Mouse (Mus musculus): ENCODE results near the gene Ptprk. TPM values are rescaled to one million over a fixed set of nuclear protein-coding genes. Genes with fewer than 3 reads are reported as not detected.

Gene Ptprk
- polyA plus RNA-seq, 1 experiment, result 6.0 TPM

DNA sequence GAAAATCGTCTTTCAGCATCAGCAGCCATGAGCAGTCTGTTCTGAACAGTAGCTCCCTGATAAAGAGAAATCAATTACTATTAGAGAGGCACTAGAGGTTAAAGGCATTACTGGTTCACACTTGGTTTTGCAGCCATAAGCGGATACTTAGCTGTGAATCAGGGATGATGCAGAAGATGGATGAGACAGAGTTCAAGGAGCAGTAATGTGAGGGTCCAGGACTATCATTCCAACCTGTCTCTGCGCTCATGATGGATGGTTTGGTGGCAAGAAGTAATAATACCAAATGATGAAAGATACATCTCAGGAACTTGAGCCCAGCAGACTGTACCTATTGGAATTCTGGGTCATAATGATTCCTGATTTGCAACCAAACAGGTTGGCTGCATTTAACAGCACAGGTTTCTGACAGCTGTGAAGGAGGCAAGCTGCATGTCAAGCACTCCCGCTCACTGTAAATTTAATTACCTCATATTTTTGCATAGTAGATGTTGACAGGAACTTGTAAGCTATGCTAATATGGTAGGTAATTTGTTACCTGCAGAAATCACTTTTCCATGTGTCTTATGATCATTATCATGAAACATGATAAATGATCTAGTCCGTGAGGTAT is 291.6 kb downstream of the Ptprk start:
- Histone ChIP-seq H3K4me3 (ENCODE audit: control insufficient read depth, insufficient read depth, low read length) (no peak overlapping the region), H3K4me1 (replicated peaks; ENCODE audit: control insufficient read depth, insufficient read depth, low read length) (no peaks in the 10 kb centered on the region), H3K36me3 (ENCODE audit: control insufficient read depth, insufficient read depth, low read length) (no peaks in the 10 kb centered on the region), H3K27me3 (ENCODE audit: control insufficient read depth, insufficient read depth, low read length) (no peaks in the 10 kb centered on the region), H3K27ac (ENCODE audit: control insufficient read depth, insufficient read depth, low read length) (no peak overlapping the region)
- WGBS, result 94% methylated on average over 5 of the region's 5 CpGs
- DNase-seq, result no peak
- TF ChIP-seq CTCF (IDR thresholded peaks at IDR 0.05; ENCODE audit: borderline replicate concordance, control insufficient read depth, extremely low read depth, insufficient read depth, low read length, poor library complexity) (no peak), POLR2A (IDR thresholded peaks at IDR 0.05; ENCODE audit: control insufficient read depth, extremely low read depth, insufficient read depth, low read length, poor library complexity) (no peak)

DNA sequence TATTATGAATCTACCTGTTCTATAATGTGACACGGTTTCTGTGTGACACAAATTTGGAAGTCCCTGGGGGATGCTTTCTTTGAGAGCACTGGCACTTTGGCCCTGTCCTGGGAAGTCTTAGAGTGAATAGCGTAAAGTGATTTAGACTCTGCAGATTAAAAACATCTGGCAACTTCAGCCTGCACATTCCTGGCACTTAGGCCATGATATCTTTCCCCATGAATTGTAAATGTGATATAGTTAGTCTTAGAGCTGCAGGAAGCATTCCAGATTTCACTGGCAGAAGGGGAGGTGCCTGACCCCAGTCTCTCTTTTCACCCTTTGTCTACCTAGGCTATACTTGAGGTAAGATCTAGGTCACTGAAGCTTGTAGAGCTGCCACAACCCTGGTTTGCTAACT is 295.2 kb downstream of the Ptprk start:
- 96% methylated on average over 2 of the region's 2 CpGs for WGBS
- TF ChIP-seq CTCF (IDR thresholded peaks at IDR 0.05; ENCODE audit: borderline replicate concordance, control insufficient read depth, extremely low read depth, insufficient read depth, low read length, poor library complexity), result no peak
- TF ChIP-seq POLR2A (IDR thresholded peaks at IDR 0.05; ENCODE audit: control insufficient read depth, extremely low read depth, insufficient read depth, low read length, poor library complexity), result no peak

DNA sequence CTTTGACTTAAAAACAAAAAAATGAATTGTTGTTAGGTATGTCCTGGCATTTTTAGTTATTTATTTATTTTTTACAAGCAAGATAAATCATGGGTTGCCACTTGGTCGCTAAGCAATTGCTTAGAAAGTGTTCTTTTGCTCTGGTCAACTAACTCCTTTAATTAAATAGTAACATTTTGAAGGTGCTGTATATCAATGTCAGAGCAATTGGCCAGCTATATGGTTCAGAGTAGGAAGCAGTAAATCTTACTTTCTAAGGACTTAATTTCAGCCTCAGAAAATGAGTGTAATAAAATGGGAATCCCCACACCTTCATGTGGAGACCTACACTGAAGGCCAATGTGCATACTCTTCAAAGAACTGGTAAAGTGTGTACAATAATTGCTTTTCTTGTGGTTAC is 300.3 kb downstream of the Ptprk start:
- no peak for DNase-seq
- 93% methylated on average over 1 of the region's 1 CpGs for WGBS
- H3K27me3 ChIP-seq (ENCODE audit: control insufficient read depth, insufficient read depth, low read length), result no peaks in the 10 kb centered on the region
- H3K4me1 ChIP-seq (replicated peaks; ENCODE audit: control insufficient read depth, insufficient read depth, low read length), result no peaks in the 10 kb centered on the region
- no peaks in the 10 kb centered on the region for H3K36me3 ChIP-seq (ENCODE audit: control insufficient read depth, insufficient read depth, low read length)
- no peak overlapping the region for H3K4me3 ChIP-seq (ENCODE audit: control insufficient read depth, insufficient read depth, low read length)
- TF ChIP-seq CTCF (IDR thresholded peaks at IDR 0.05; ENCODE audit: borderline replicate concordance, control insufficient read depth, extremely low read depth, insufficient read depth, low read length, poor library complexity) (no peak), POLR2A (IDR thresholded peaks at IDR 0.05; ENCODE audit: control insufficient read depth, extremely low read depth, insufficient read depth, low read length, poor library complexity) (no peak)
- H3K27ac ChIP-seq (ENCODE audit: control insufficient read depth, insufficient read depth, low read length), result no peak overlapping the region

More for the DNA sequence above, 295.2 kb downstream of the Ptprk start:
- no peak for DNase-seq
- Histone ChIP-seq H3K4me3 (ENCODE audit: control insufficient read depth, insufficient read depth, low read length) (no peak overlapping the region), H3K27me3 (ENCODE audit: control insufficient read depth, insufficient read depth, low read length) (no peaks in the 10 kb centered on the region), H3K36me3 (ENCODE audit: control insufficient read depth, insufficient read depth, low read length) (no peaks in the 10 kb centered on the region), H3K4me1 (replicated peaks; ENCODE audit: control insufficient read depth, insufficient read depth, low read length) (no peaks in the 10 kb centered on the region), H3K27ac (ENCODE audit: control insufficient read depth, insufficient read depth, low read length) (no peak overlapping the region)

DNA sequence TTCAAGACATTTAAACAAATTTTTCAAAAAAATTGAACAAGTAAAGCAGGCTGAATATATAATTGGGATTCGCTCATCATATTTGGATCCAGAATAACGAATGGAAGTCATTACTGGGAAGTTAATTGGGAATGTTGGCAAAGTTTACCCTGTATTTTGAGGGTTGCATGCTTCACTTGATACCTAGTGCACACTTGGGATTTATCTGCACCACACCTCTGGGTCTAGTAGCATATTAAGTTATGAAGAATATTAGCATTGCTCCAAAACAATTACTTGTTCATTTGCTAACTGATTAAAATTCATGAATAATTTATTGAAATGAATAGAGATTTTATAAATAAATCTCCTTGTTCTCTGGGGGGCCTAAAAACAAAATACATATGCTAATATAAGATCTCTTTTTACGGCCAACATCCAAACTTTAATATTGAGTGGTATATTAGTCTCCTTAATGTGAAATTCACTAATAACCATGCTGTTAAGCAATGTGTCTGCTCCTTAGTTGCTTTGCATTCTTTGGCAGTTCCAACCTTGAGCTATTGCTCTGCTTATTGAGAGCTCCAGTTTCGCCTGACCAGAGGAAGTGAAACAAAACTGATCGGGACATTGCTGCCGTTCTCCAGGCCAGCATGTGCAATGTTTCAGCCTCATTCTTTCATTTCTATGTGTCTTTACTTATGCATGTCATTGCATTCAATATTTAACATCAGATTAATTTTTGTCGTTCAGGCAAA is 305.3 kb downstream of the Ptprk start:
- no peak for DNase-seq
- H3K36me3 ChIP-seq (ENCODE audit: control insufficient read depth, insufficient read depth, low read length), result no peaks in the 10 kb centered on the region
- TF ChIP-seq CTCF (IDR thresholded peaks at IDR 0.05; ENCODE audit: borderline replicate concordance, control insufficient read depth, extremely low read depth, insufficient read depth, low read length, poor library complexity) (no peak), POLR2A (IDR thresholded peaks at IDR 0.05; ENCODE audit: control insufficient read depth, extremely low read depth, insufficient read depth, low read length, poor library complexity) (no peak)
- no peaks in the 10 kb centered on the region for H3K4me1 ChIP-seq (replicated peaks; ENCODE audit: control insufficient read depth, insufficient read depth, low read length)
- no peaks in the 10 kb centered on the region for H3K27me3 ChIP-seq (ENCODE audit: control insufficient read depth, insufficient read depth, low read length)
- WGBS, result 92% methylated on average over 7 of the region's 7 CpGs
- H3K4me3 ChIP-seq (ENCODE audit: control insufficient read depth, insufficient read depth, low read length), result no peak overlapping the region
- H3K27ac ChIP-seq (ENCODE audit: control insufficient read depth, insufficient read depth, low read length), result no peak overlapping the region

DNA sequence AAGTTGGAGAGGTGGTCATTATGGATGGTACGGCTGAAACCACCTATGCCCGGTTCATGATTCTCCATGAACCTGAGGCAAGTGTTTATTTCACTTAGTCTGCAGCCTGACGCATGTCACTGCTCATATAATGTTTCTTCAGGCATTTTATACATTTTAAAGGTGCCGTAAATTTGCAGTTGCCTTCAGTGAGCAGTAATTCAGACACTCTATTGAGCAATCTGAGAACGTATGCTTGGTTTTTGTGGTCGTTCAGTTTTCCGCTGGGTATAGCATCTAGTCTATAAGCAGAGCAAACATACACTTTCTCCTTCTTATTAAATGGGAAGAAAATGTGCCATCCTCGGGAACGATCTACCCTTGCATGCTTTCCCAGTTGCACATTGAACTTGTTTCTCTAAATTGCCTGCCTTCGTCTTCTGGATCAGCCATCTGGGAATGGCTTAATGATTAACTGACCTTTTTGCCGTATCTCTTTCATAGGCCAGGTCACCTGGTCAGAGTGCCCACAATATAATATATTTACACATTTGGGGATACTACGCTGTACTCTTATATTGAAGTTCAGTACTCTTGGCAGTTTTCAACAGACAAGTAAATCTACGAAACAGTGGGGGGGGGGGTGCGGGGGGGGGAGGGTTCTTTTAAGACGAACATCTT is 313.1 kb downstream of the Ptprk start:
- TF ChIP-seq CTCF (IDR thresholded peaks at IDR 0.05; ENCODE audit: borderline replicate concordance, control insufficient read depth, extremely low read depth, insufficient read depth, low read length, poor library complexity) (no peak), POLR2A (IDR thresholded peaks at IDR 0.05; ENCODE audit: control insufficient read depth, extremely low read depth, insufficient read depth, low read length, poor library complexity) (no peak)
- no peaks in the 10 kb centered on the region for H3K4me1 ChIP-seq (replicated peaks; ENCODE audit: control insufficient read depth, insufficient read depth, low read length)
- DNase-seq, result no peak
- H3K27me3 ChIP-seq (ENCODE audit: control insufficient read depth, insufficient read depth, low read length), result no peaks in the 10 kb centered on the region
- H3K27ac ChIP-seq (ENCODE audit: control insufficient read depth, insufficient read depth, low read length), result no peak overlapping the region
- 98% methylated on average over 15 of the region's 15 CpGs for WGBS
- no peaks in the 10 kb centered on the region for H3K36me3 ChIP-seq (ENCODE audit: control insufficient read depth, insufficient read depth, low read length)
- H3K4me3 ChIP-seq (ENCODE audit: control insufficient read depth, insufficient read depth, low read length), result no peak overlapping the region

DNA sequence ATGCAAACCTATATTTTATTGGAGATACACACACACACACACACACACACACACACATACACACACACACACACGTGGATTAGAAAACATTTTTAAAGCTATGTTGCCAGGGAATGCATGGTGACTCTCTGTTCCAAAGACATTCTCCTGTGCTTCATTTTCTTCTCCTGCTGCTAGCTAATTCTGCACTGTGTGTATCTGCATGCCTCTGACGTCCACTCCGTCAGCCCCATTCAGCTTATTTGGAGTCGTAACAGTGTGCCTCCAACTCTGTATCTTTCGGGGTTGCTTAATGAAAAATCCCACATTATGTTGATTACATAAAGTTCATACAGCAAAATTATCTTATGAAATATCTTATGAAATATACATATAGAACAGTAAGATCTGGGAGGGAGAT is 316.5 kb downstream of the Ptprk start:
- H3K36me3 ChIP-seq (ENCODE audit: control insufficient read depth, insufficient read depth, low read length), result no peaks in the 10 kb centered on the region
- H3K27me3 ChIP-seq (ENCODE audit: control insufficient read depth, insufficient read depth, low read length), result no peaks in the 10 kb centered on the region
- DNase-seq, result no peak
- no peak overlapping the region for H3K27ac ChIP-seq (ENCODE audit: control insufficient read depth, insufficient read depth, low read length)
- no peak overlapping the region for H3K4me3 ChIP-seq (ENCODE audit: control insufficient read depth, insufficient read depth, low read length)
- WGBS, result 95% methylated on average over 5 of the region's 5 CpGs
- TF ChIP-seq POLR2A (IDR thresholded peaks at IDR 0.05; ENCODE audit: control insufficient read depth, extremely low read depth, insufficient read depth, low read length, poor library complexity), result no peak
- TF ChIP-seq CTCF (IDR thresholded peaks at IDR 0.05; ENCODE audit: borderline replicate concordance, control insufficient read depth, extremely low read depth, insufficient read depth, low read length, poor library complexity), result no peak
- H3K4me1 ChIP-seq (replicated peaks; ENCODE audit: control insufficient read depth, insufficient read depth, low read length), result no peaks in the 10 kb centered on the region
